Mouse (Mus musculus) splenic B cell, adult 2 months (primary cell): ENCODE measurements around the gene Sctr.

Experiments used
- DNase-seq: peaks from one replicate; pipeline ENCODE4 v3.0.0-alpha.2; 2011; ENCODE audit warnings: low read depth, low spot score
- H3K27me3 ChIP-seq: 2 replicates; pipeline ENCODE4 v1.6.1; 2012; ENCODE audit warnings: mild to moderate bottlenecking, low read length, moderate library complexity, mixed read lengths; ENCODE audit not compliant: control insufficient read depth, poor library complexity, insufficient read depth, severe bottlenecking
- H3K36me3 ChIP-seq: 2 replicates; pipeline ENCODE4 v1.6.1; 2012; ENCODE audit warnings: mild to moderate bottlenecking, low read length, moderate library complexity, mixed read lengths; ENCODE audit not compliant: control insufficient read depth, poor library complexity, insufficient read depth, severe bottlenecking

The Sctr gene

GRCm38 (mm10) chr1:120018900-120019299, 12.2 kb downstream of the Sctr start:
- no peaks in the 10 kb centered on the region for H3K36me3 ChIP-seq
- no peaks in the 10 kb centered on the region for H3K27me3 ChIP-seq
- no peak for DNase-seq

GRCm38 (mm10) chr1:120019428-120019827, 12.7 kb downstream of the Sctr start:
- no peaks in the 10 kb centered on the region for H3K36me3 ChIP-seq
- no peaks in the 10 kb centered on the region for H3K27me3 ChIP-seq
- DNase-seq: peak; percentile 47

- Histone ChIP-seq H3K27me3 (no peaks in the 10 kb centered on the region), H3K36me3 (no peaks in the 10 kb centered on the region)
- no peak for DNase-seq
These were observed 13.7 kb downstream of the Sctr start for GRCm38 (mm10) chr1:120020322-120020897.

- no peak for DNase-seq
- no peaks in the 10 kb centered on the region for H3K27me3 ChIP-seq
- no peaks in the 10 kb centered on the region for H3K36me3 ChIP-seq
These were observed 15.3 kb downstream of the Sctr start for GRCm38 (mm10) chr1:120021951-120022350.

GRCm38 (mm10) chr1:120024331-120025049, 17.8 kb downstream of the Sctr start:
- Histone ChIP-seq H3K27me3 (no peaks in the 10 kb centered on the region), H3K36me3 (no peaks in the 10 kb centered on the region)
- no peak for DNase-seq

- no peaks in the 10 kb centered on the region for H3K36me3 ChIP-seq
- H3K27me3 ChIP-seq: no peaks in the 10 kb centered on the region
- DNase-seq: no peak
These were observed 18.4 kb downstream of the Sctr start for GRCm38 (mm10) chr1:120025050-120025439.

GRCm38 (mm10) chr1:120027693-120028092, 21.0 kb downstream of the Sctr start:
- no peak for DNase-seq
- Histone ChIP-seq H3K36me3 (no peaks in the 10 kb centered on the region), H3K27me3 (no peaks in the 10 kb centered on the region)

- DNase-seq: no peak
- H3K27me3 ChIP-seq: no peaks in the 10 kb centered on the region
- no peaks in the 10 kb centered on the region for H3K36me3 ChIP-seq
These were observed 23.8 kb downstream of the Sctr start for GRCm38 (mm10) chr1:120030474-120030873.

- no peaks in the 10 kb centered on the region for H3K36me3 ChIP-seq
- H3K27me3 ChIP-seq: no peaks in the 10 kb centered on the region
- peak; percentile 63 for DNase-seq
These were observed 26.2 kb downstream of the Sctr start for GRCm38 (mm10) chr1:120032804-120033468.

GRCm38 (mm10) chr1:120033469-120033854, 26.8 kb downstream of the Sctr start:
- no peak for DNase-seq
- no peaks in the 10 kb centered on the region for H3K27me3 ChIP-seq
- H3K36me3 ChIP-seq: no peaks in the 10 kb centered on the region

GRCm38 (mm10) chr1:120034793-120035192, 28.1 kb downstream of the Sctr start:
- DNase-seq: no peak
- Histone ChIP-seq H3K27me3 (no peaks in the 10 kb centered on the region), H3K36me3 (no peaks in the 10 kb centered on the region)

GRCm38 (mm10) chr1:120035456-120036034, 28.9 kb downstream of the Sctr start:
- no peak for DNase-seq
- no peaks in the 10 kb centered on the region for H3K36me3 ChIP-seq
- H3K27me3 ChIP-seq: no peaks in the 10 kb centered on the region

GRCm38 (mm10) chr1:120037021-120037683, 30.5 kb downstream of the Sctr start:
- DNase-seq: no peak
- H3K36me3 ChIP-seq: no peaks in the 10 kb centered on the region
- H3K27me3 ChIP-seq: no peaks in the 10 kb centered on the region

- H3K36me3 ChIP-seq: no peaks in the 10 kb centered on the region
These were observed 31.9 kb downstream of the Sctr start for GRCm38 (mm10) chr1:120038594-120038993.

GRCm38 (mm10) chr1:120042421-120042820, 35.7 kb downstream of the Sctr start:
- no peak for DNase-seq
- H3K27me3 ChIP-seq: no peaks in the 10 kb centered on the region
- no peaks in the 10 kb centered on the region for H3K36me3 ChIP-seq

More at GRCm38 (mm10) chr1:120038594-120038993, 31.9 kb downstream of the Sctr start:
- H3K27me3 ChIP-seq: no peaks in the 10 kb centered on the region
- no peak for DNase-seq
